Mouse (Mus musculus): ENCODE results near the gene Borcs6. TPM values are rescaled to one million over a fixed set of nuclear protein-coding genes. Genes with fewer than 3 reads are reported as not detected.

Gene Borcs6
- polyA plus RNA-seq, 1 experiment from 2014 or later = 20.4 TPM

Other genes starting within 250 kb of the Borcs6 start
- 108 TPM in 2 replicates for gene Ndel1, start 187.9 kb upstream of the Borcs6 start, polyA plus RNA-seq (2015; fragmentation: Nextera tagmentation; extraction: Ambion mirVana)
- gene Rnf222, start 171.2 kb upstream of the Borcs6 start, polyA plus RNA-seq (2015; fragmentation: Nextera tagmentation; extraction: Ambion mirVana) = not detected in 2 replicates
- 508 and 533 TPM in 2 replicates for gene Rpl26, start 158.1 kb upstream of the Borcs6 start, polyA plus RNA-seq (2015; fragmentation: Nextera tagmentation; extraction: Ambion mirVana)
- 0.68 and 1.3 TPM in 2 replicates for gene Odf4, start 132.6 kb upstream of the Borcs6 start, polyA plus RNA-seq (2015; fragmentation: Nextera tagmentation; extraction: Ambion mirVana)
- gene Arhgef15, start 102.2 kb upstream of the Borcs6 start, polyA plus RNA-seq (2015; fragmentation: Nextera tagmentation; extraction: Ambion mirVana) = 27.7 and 30.5 TPM in 2 replicates
- 1.4 and 1.6 TPM in 2 replicates for gene Slc25a35, start 91.6 kb upstream of the Borcs6 start, polyA plus RNA-seq (2015; fragmentation: Nextera tagmentation; extraction: Ambion mirVana)
- 23.3 and 24.8 TPM in 2 replicates for gene Rangrf, start 84.5 kb upstream of the Borcs6 start, polyA plus RNA-seq (2015; fragmentation: Nextera tagmentation; extraction: Ambion mirVana)
- 15.8 and 16.8 TPM in 2 replicates for gene Pfas, start 51.3 kb upstream of the Borcs6 start, polyA plus RNA-seq (2015; fragmentation: Nextera tagmentation; extraction: Ambion mirVana)
- 66.5 and 67.0 TPM in 2 replicates for gene Ctc1, start 43.8 kb upstream of the Borcs6 start, polyA plus RNA-seq (2015; fragmentation: Nextera tagmentation; extraction: Ambion mirVana)
- gene Aurkb, start 14.1 kb upstream of the Borcs6 start, polyA plus RNA-seq (2015; fragmentation: Nextera tagmentation; extraction: Ambion mirVana) = 12.6 and 15.4 TPM in 2 replicates
- gene Tmem107, start 11.1 kb downstream of the Borcs6 start, polyA plus RNA-seq (2015; fragmentation: Nextera tagmentation; extraction: Ambion mirVana) = 41.2 and 44.0 TPM in 2 replicates
- 335 and 438 TPM in 2 replicates for gene Vamp2, start 28.8 kb downstream of the Borcs6 start, polyA plus RNA-seq (2015; fragmentation: Nextera tagmentation; extraction: Ambion mirVana)
- gene Per1, start 35.5 kb downstream of the Borcs6 start, polyA plus RNA-seq (2015; fragmentation: Nextera tagmentation; extraction: Ambion mirVana) = 12.4 TPM in 2 replicates
- gene Hes7, start 60.7 kb downstream of the Borcs6 start, polyA plus RNA-seq (2015; fragmentation: Nextera tagmentation; extraction: Ambion mirVana) = 0.75 and 1.1 TPM in 2 replicates
- 0.49 and 0.65 TPM in 2 replicates for gene 9130213A22Rik, start 62.9 kb downstream of the Borcs6 start, polyA plus RNA-seq (2015; fragmentation: Nextera tagmentation; extraction: Ambion mirVana)
- 9.0 and 11.5 TPM in 2 replicates for gene Aloxe3, start 66.2 kb downstream of the Borcs6 start, polyA plus RNA-seq (2015; fragmentation: Nextera tagmentation; extraction: Ambion mirVana)
- gene Alox12b, start 97.3 kb downstream of the Borcs6 start, polyA plus RNA-seq (2015; fragmentation: Nextera tagmentation; extraction: Ambion mirVana) = 0.50 and 0.53 TPM in 2 replicates
- 0.59 and 0.72 TPM in 2 replicates for gene Alox8, start 138.1 kb downstream of the Borcs6 start, polyA plus RNA-seq (2015; fragmentation: Nextera tagmentation; extraction: Ambion mirVana)
- gene Gucy2e, start 177.3 kb downstream of the Borcs6 start, polyA plus RNA-seq (2015; fragmentation: Nextera tagmentation; extraction: Ambion mirVana) = 0.51 and 0.67 TPM in 2 replicates